Mouse (Mus musculus): ENCODE data around the gene Tcap.
A peak's percentile ranks its signal among the peaks of the same experiment; 100 is the strongest.

Gene Tcap

GRCm38 (mm10) chr11:98383261-98384030 lies at the start of gene Tcap:
Tcap (plus strand) TSS chr11:98383811.
- DNase-seq (ENCODE audit: low spot score in 2 of 2), result no peak

- DNase-seq (ENCODE audit: low spot score in 2 of 2), result peak in 1 of 2 experiments; percentile 63
Observed at GRCm38 (mm10) chr11:98333981-98334741, 49.5 kb upstream of the Tcap start.

- DNase-seq (ENCODE audit: low spot score in 2 of 2), result peak in 1 of 2 experiments; percentile 56
Observed at GRCm38 (mm10) chr11:98335250-98335649, 48.4 kb upstream of the Tcap start.

DNA sequence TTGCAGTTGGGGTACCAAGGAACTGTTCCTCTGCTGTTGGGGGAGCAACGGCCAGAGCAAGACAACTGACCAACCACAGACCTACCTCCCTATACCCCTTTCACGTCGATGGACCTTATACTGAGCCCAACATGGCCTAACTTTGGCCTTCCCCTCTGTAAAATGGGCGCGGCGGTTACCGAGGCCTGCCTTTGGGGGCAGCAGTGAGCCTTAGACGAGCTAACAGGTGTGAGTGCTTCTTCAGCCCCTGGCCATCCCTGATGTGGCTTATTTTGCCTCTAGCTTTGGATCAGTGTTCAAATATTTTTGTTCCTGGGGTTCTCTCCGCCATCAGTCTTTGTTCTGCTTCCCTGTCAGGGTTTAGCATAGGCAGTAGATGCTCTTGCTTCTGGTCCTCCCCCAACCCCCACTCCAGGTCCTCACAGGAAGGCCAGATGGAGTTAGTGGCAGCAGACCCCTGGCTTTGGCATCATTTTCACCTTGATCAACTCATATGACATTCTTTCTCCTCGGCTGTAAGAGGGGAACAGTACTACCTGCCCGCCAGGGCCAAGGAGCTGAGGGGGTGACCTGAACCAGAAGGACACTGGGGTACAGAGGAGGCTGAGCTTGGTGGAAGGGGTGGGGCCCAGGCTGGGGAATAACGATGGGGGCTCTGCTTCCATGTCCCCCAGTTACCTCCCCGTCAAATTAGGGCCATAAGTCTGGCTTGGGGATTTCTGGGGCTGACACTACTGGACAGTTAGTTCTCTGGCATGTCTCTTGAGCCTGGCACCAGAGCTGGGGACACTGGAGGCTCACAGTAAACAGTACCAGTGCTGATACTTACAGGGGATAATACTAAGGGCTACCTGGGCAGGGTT lies 47.1 kb upstream of the Tcap start:
- DNase-seq (ENCODE audit: low spot score in 2 of 2), result no peak

GRCm38 (mm10) chr11:98338507-98338961 lies 45.1 kb upstream of the Tcap start:
- no peak for DNase-seq (ENCODE audit: low spot score in 2 of 2)

GRCm38 (mm10) chr11:98339071-98339501 lies 44.5 kb upstream of the Tcap start:
- DNase-seq (ENCODE audit: low spot score in 2 of 2), result no peak

- DNase-seq (ENCODE audit: low spot score in 2 of 2), result peak in 1 of 2 experiments; percentile 42
Observed at GRCm38 (mm10) chr11:98339679-98340287, 43.8 kb upstream of the Tcap start.

- no peak for DNase-seq (ENCODE audit: low spot score in 2 of 2)
Observed at GRCm38 (mm10) chr11:98340597-98340996, 43.0 kb upstream of the Tcap start.

DNA sequence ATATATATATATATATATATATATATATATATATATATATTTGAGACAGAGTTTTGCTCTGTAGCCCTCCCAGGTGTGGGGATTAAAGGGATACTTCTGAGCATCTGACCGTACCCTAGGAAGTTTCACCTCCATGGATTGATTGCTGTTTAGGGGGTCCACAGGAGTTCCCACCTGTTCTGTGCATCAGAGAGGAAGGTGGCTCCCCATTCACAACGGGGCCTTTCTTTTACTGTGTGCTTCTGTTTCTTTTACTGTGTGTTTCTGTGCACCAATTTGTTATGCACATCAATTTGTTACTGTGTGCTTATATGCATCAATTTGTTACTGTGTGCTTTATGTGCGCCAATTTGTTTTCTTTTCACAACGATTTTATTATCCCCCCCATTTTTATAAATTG lies 42.4 kb upstream of the Tcap start:
- DNase-seq (ENCODE audit: low spot score in 2 of 2), result no peak

GRCm38 (mm10) chr11:98342000-98342945 lies 41.3 kb upstream of the Tcap start:
- peak; percentile 85 to 98 for DNase-seq (ENCODE audit: low spot score in 2 of 2)

GRCm38 (mm10) chr11:98345253-98345652 lies 38.4 kb upstream of the Tcap start:
- peak; percentile 76 to 92 for DNase-seq (ENCODE audit: low spot score in 2 of 2)

GRCm38 (mm10) chr11:98346168-98346567 lies 37.4 kb upstream of the Tcap start:
- DNase-seq (ENCODE audit: low spot score in 2 of 2), result no peak

DNA sequence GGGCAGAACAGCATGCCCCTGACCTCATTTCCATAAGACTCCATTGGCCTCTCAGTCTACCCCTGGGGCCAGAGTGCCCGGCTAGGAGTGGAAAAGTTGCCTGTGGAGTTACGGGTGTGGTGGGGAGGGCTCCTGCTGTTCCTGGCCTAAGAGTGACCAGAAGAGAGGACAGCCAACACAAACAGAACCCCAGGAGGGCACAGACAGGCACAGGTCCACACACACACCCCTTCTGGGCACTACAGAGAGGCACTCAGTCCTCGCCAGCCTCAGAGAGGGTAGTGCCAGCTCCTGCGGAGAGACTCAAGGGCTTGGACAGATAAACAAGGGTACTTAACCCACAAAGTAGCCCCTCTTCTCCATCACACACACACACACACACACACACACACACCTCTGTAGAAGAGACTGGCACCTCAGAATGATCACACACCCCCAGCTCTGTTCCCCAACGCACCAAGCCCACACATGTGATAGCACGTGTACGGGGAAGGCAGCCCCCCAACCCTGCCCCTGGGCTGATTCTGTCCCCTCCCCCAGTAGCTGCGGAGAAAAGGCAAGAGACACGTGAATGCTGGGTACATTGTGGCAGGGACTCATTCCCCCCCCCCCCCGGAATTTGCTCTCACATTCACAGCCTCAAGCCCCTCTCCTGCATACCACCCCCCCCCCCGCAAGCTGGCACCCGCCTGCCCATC lies 36.1 kb upstream of the Tcap start:
- DNase-seq (ENCODE audit: low spot score in 2 of 2), result no peak

- DNase-seq (ENCODE audit: low spot score in 2 of 2), result no peak
Observed at GRCm38 (mm10) chr11:98348083-98348961, 35.3 kb upstream of the Tcap start, which contains the start of gene Ppp1r1b. Ppp1r1b (plus strand) TSS chr11:98348404.

- no peak for DNase-seq (ENCODE audit: low spot score in 2 of 2)
Observed at GRCm38 (mm10) chr11:98349308-98349707, 34.3 kb upstream of the Tcap start.

DNA sequence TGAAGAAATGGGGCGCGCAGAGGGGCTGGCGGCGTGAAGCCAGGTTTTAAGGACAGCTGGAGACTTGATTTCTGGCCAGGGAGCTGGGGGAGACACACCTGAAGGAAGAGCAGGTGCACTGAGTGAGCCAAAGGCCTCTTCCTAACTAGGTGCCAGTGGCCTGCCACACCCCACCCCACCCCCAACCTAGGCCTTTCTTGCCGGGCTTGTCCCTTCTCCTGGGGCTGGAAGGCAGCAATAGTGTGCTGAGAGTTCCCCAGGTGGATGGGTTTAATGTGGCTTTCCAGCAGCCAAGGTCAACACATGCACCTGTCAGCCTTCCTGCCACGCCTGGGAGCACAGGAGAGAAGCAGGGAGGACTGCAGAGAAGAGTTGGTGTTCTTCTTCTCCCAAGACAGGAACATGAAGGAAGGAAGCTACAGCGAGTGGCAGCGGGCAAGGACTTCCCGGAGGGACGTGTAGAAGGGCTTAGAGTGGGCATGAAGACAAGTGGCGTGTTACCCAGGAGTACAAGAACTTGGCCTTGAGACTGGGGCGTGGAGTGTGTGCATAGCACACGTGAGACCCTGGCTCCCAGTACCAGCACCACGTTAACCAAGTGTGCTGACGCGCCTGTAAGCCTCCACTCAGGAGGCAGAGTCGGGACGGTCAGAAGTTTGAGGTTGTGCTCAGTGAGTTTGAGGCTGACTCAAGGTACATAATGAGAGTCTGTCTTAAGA lies 31.2 kb upstream of the Tcap start:
- no peak for DNase-seq (ENCODE audit: low spot score in 2 of 2)

- no peak for DNase-seq (ENCODE audit: low spot score in 2 of 2)
Observed at GRCm38 (mm10) chr11:98353651-98354211, 29.9 kb upstream of the Tcap start.

GRCm38 (mm10) chr11:98354445-98354844 lies 29.2 kb upstream of the Tcap start:
- DNase-seq (ENCODE audit: low spot score in 2 of 2), result no peak
